ENCODE assay signal across 8 mouse cellular contexts in the genomic region with DNA sequence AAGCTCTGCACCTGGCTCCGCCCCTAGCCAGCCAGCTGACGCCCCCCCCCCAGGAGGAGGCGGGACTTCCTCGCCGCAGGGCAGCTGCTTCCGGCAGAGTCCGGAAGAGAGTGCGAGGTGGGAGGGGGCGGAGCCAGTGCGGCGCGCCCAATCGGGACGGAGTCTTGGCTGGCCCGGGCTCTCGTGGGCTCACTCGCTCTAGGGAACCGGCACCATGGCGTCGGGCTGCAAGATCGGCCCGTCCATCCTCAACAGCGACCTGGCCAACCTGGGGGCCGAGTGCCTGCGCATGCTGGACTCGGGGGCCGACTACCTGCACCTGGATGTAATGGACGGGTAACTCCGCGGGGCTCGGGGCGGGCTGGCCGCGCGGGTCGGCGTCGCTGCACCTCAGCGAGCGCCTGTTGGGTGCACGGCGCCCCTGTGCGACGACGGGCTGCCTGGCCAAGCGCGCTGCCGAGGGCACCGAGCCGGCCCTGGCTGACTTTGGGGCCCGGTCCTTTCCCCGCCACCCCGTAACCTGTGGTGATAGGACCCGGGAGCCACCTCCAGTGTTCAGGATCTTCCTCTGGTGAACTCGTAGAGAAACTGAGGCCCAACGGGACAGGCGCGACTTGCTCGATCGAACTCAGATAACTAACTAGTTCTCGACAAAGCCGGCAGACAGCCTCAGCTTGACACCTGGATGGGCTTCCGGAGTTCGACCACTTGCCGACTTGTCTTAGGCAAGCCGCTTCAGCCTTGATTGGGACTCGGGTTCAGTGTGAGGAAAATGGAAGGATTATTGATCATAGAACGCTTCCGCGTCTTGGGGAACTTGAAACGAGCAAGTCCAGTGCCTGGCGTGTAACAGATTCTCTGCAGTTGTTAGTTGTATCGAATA. TPM values are rescaled to one million over a fixed set of nuclear protein-coding genes. Genes with fewer than 3 reads are reported as not detected.
DNase-seq lines count a peak whose midpoint lies in the region; ATAC-seq lines count a peak whose summit lies in the region.

A gene (plus strand): TSS at position 139 of the 883 bp plus-strand sequence.

- peaks cover 4% of the 10 kb centered on the region; the same call in 1 of the 2 replicates for H3K4me1 ChIP-seq in forebrain, embryonic 11.5 days (replicated peaks; ENCODE audit: control insufficient read depth, insufficient read depth, low read length)
- peaks cover 13% of the 10 kb centered on the region for H3K4me1 ChIP-seq in heart, embryonic 16.5 days (ENCODE audit: control insufficient read depth, insufficient read depth, low read length)
- H3K4me1 ChIP-seq in liver, embryonic 15.5 days (replicated peaks) = peaks cover 34% of the 10 kb centered on the region
- H3K4me1 ChIP-seq in neural tube, embryonic 12.5 days = peaks cover 8% of the 10 kb centered on the region

- under 1% methylated on average over 73 of the region's 73 CpGs for WGBS in forebrain, embryonic 11.5 days
- under 1% methylated on average over 73 of the region's 73 CpGs for WGBS in heart, embryonic 16.5 days
- WGBS in liver, embryonic 15.5 days (ENCODE audit: insufficient replicate concordance) = under 1% methylated on average over 73 of the region's 73 CpGs
- WGBS in neural tube, embryonic 12.5 days = under 1% methylated on average over 73 of the region's 73 CpGs

- H3K9ac ChIP-seq in forebrain, embryonic 11.5 days (ENCODE audit: low read length) = peak within 1 kb of the TSS; percentile 88
- peak within 1 kb of the TSS; percentile 89 for H3K9ac ChIP-seq in heart, embryonic 16.5 days (ENCODE audit: low read length)
- peak within 1 kb of the TSS; percentile 83 for H3K9ac ChIP-seq in liver, embryonic 15.5 days
- H3K9ac ChIP-seq in neural tube, embryonic 12.5 days = peak within 1 kb of the TSS; percentile 72

- no peaks in the 10 kb centered on the region for H3K27me3 ChIP-seq in forebrain, embryonic 11.5 days (ENCODE audit: control insufficient read depth, insufficient read depth, low read length)
- H3K27me3 ChIP-seq in heart, embryonic 16.5 days (ENCODE audit: control insufficient read depth, insufficient read depth, low read length) = no peaks in the 10 kb centered on the region
- no peaks in the 10 kb centered on the region for H3K27me3 ChIP-seq in liver, embryonic 15.5 days
- no peaks in the 10 kb centered on the region for H3K27me3 ChIP-seq in neural tube, embryonic 12.5 days (replicated peaks)

- H3K4me2 ChIP-seq in forebrain, embryonic 11.5 days (ENCODE audit: low read depth, low read length, severe bottlenecking) = peak within 1 kb of the TSS; percentile 52
- peak within 1 kb of the TSS; percentile 69 for H3K4me2 ChIP-seq in heart, embryonic 16.5 days (ENCODE audit: low read depth, low read length)
- peak within 1 kb of the TSS; percentile 79 for H3K4me2 ChIP-seq in liver, embryonic 15.5 days
- H3K4me2 ChIP-seq in neural tube, embryonic 12.5 days (replicated peaks) = peak within 1 kb of the TSS; percentile 62

- no peaks in the 10 kb centered on the region for H3K9me3 ChIP-seq in forebrain, embryonic 11.5 days (ENCODE audit: control insufficient read depth, low read length)
- no peaks in the 10 kb centered on the region for H3K9me3 ChIP-seq in heart, embryonic 16.5 days (replicated peaks; ENCODE audit: control insufficient read depth, low read length)
- no peaks in the 10 kb centered on the region for H3K9me3 ChIP-seq in liver, embryonic 15.5 days (replicated peaks)
- H3K9me3 ChIP-seq in neural tube, embryonic 12.5 days = no peaks in the 10 kb centered on the region

- H3K4me3 ChIP-seq in forebrain, embryonic 11.5 days (ENCODE audit: low read depth, low read length) = peak within 1 kb of the TSS; percentile 80
- peak within 1 kb of the TSS; percentile 90 for H3K4me3 ChIP-seq in heart, embryonic 16.5 days (ENCODE audit: low read length)
- H3K4me3 ChIP-seq in liver, embryonic 15.5 days (replicated peaks) = peak within 1 kb of the TSS; percentile 95
- H3K4me3 ChIP-seq in neural tube, embryonic 12.5 days = peak within 1 kb of the TSS; percentile 81

- no peaks in the 10 kb centered on the region for H3K36me3 ChIP-seq in forebrain, embryonic 11.5 days (ENCODE audit: control insufficient read depth, insufficient read depth, low read length)
- no peaks in the 10 kb centered on the region for H3K36me3 ChIP-seq in heart, embryonic 16.5 days (ENCODE audit: control insufficient read depth, insufficient read depth)
- peaks cover 7% of the 10 kb centered on the region; the same call in 1 of the 2 replicates for H3K36me3 ChIP-seq in liver, embryonic 15.5 days (replicated peaks)
- H3K36me3 ChIP-seq in neural tube, embryonic 12.5 days = 0 out of 2 replicates have a peak, but pooled peaks cover 2% of the 10 kb centered on the region

- no peak within 1 kb of the TSS for H3K27ac ChIP-seq in forebrain, embryonic 11.5 days (ENCODE audit: low read depth, low read length)
- H3K27ac ChIP-seq in heart, embryonic 16.5 days (ENCODE audit: low read length) = peak within 1 kb of the TSS; percentile 74
- H3K27ac ChIP-seq in liver, embryonic 15.5 days (replicated peaks) = peak within 1 kb of the TSS; percentile 81
- H3K27ac ChIP-seq in neural tube, embryonic 12.5 days = peak within 1 kb of the TSS; percentile 37; the same call in 1 of the 2 replicates

- peak; percentile 86 to 87 for DNase-seq in CD8-positive naive resting alpha-beta T cell, adult 2 months (ENCODE audit: low read depth in 2 of 2, low spot score in 2 of 2)
- peak; percentile 81 for DNase-seq in c-Kit-positive CD71-negative TER-119-negative erythroid progenitor cells, embryonic 14.5 days (ENCODE audit: low read depth)
- DNase-seq in forebrain, embryonic 11.5 days (ENCODE audit: low spot score) = peak; percentile 97
- peak; percentile 94 to 98 for DNase-seq in kidney, postnatal 36 days
- peak; percentile 87 for DNase-seq in telencephalon, adult 2 months (ENCODE audit: low read depth, low spot score)

- peak; percentile 99 for ATAC-seq in forebrain, embryonic 11.5 days (replicated peaks; ENCODE audit: low FRiP score)
- peak; percentile 100 for ATAC-seq in heart, embryonic 16.5 days (replicated peaks; ENCODE audit: extremely low read depth, insufficient read depth, low FRiP score)
- peak; percentile 99 for ATAC-seq in liver, embryonic 15.5 days (ENCODE audit: insufficient read depth)
- ATAC-seq in neural tube, embryonic 12.5 days (ENCODE audit: low FRiP score, low read depth) = peak; percentile 100

RNA-seq across cellular contexts. Expression of the gene that starts here (rescaled TPM):
- 56.7 and 66.6 TPM in 2 replicates for polyA plus RNA-seq in forebrain, embryonic 11.5 days (2014; fragmentation: Nextera tagmentation; extraction: Ambion mirVana)
- polyA plus RNA-seq in heart, embryonic 16.5 days (2015; fragmentation: Nextera tagmentation; extraction: Ambion mirVana) = 26.6 and 30.2 TPM in 2 replicates
- polyA plus RNA-seq in liver, embryonic 15.5 days (2015; fragmentation: Nextera tagmentation; extraction: Ambion mirVana) = 24.0 and 26.9 TPM in 2 replicates
- polyA plus RNA-seq in neural tube, embryonic 12.5 days (2016; fragmentation: Nextera tagmentation; extraction: Ambion mirVana) = 44.0 and 46.9 TPM in 2 replicates
